Mouse (Mus musculus) cerebellum, adult 9-11 months (tissue): ENCODE measurements around the gene Tspan1.

ENCODE experiments used
- DNase-seq: peaks from one replicate; pipeline ENCODE4 v3.0.0; 2022

The Tspan1 gene

GRCm38 (mm10) chr4:116165708-116166407 is 1.5 kb downstream of the Tspan1 start:
- DNase-seq, result no peak

- no peak for DNase-seq
Observed at GRCm38 (mm10) chr4:116164759-116165554, 2.4 kb downstream of the Tspan1 start.

GRCm38 (mm10) chr4:116162142-116162541 is 5.3 kb downstream of the Tspan1 start:
- DNase-seq, result no peak

- no peak for DNase-seq
Observed at GRCm38 (mm10) chr4:116160769-116161168, 6.6 kb downstream of the Tspan1 start.

GRCm38 (mm10) chr4:116159912-116160311 is 7.5 kb downstream of the Tspan1 start:
- no peak for DNase-seq

- DNase-seq, result no peak
Observed at GRCm38 (mm10) chr4:116157882-116158281, 9.5 kb downstream of the Tspan1 start.

GRCm38 (mm10) chr4:116152702-116153101 is 14.7 kb downstream of the Tspan1 start:
- no peak for DNase-seq

- DNase-seq, result no peak
Observed at GRCm38 (mm10) chr4:116151238-116151637, 16.2 kb downstream of the Tspan1 start, which contains the start of gene Lurap1. TSS of gene Lurap1 (minus strand) at chr4:116151338.

- no peak for DNase-seq
Observed at GRCm38 (mm10) chr4:116150862-116151221, 16.6 kb downstream of the Tspan1 start.

GRCm38 (mm10) chr4:116150156-116150861 is 17.1 kb downstream of the Tspan1 start:
- DNase-seq, result peak; percentile 70

GRCm38 (mm10) chr4:116149812-116150155 is 17.6 kb downstream of the Tspan1 start:
- DNase-seq, result no peak

- peak; percentile 87 for DNase-seq
Observed at GRCm38 (mm10) chr4:116143891-116144717, 23.3 kb downstream of the Tspan1 start.

GRCm38 (mm10) chr4:116143317-116143811 is 24.0 kb downstream of the Tspan1 start:
- peak; percentile 99 for DNase-seq

GRCm38 (mm10) chr4:116142269-116142668 is 25.1 kb downstream of the Tspan1 start:
- peak; percentile 52 for DNase-seq

- DNase-seq, result no peak
Observed at GRCm38 (mm10) chr4:116141736-116142135, 25.7 kb downstream of the Tspan1 start.

GRCm38 (mm10) chr4:116140801-116141574 is 26.4 kb downstream of the Tspan1 start:
- DNase-seq, result no peak

- peak; percentile 37 for DNase-seq
Observed at GRCm38 (mm10) chr4:116137421-116137996, 29.9 kb downstream of the Tspan1 start.

- DNase-seq, result peak; percentile 35
Observed at GRCm38 (mm10) chr4:116134990-116135389, 32.4 kb downstream of the Tspan1 start.

GRCm38 (mm10) chr4:116133126-116133525 is 34.3 kb downstream of the Tspan1 start:
- DNase-seq, result no peak

- DNase-seq, result no peak
Observed at GRCm38 (mm10) chr4:116127956-116128355, 39.4 kb downstream of the Tspan1 start.

GRCm38 (mm10) chr4:116125803-116126386 is 41.5 kb downstream of the Tspan1 start:
- DNase-seq, result no peak
